Mouse (Mus musculus) CH12.LX (cell line): ENCODE results near the gene Engase. TPM values are rescaled to one million over a fixed set of nuclear protein-coding genes. Genes with fewer than 3 reads are reported as not detected.

Experiments used
- DNase-seq: peaks from one replicate; pipeline ENCODE4 v3.0.0-alpha.2; 2013; ENCODE audit errors: extremely low read depth
- H3K27ac ChIP-seq: 2 replicates; pipeline ENCODE4 v1.5.1; 2012; ENCODE audit warnings: low read depth, mild to moderate bottlenecking, control low read depth, moderate library complexity; ENCODE audit not compliant: insufficient read depth
- H3K27me3 ChIP-seq: replicated peaks from 2 replicates; pipeline ENCODE3; 2012; ENCODE audit warnings: inconsistent platforms
- H3K36me3 ChIP-seq, 2 experiments: replicated peaks in 1 of 2; 2 replicates each; pipeline versions ENCODE3 to v1.6.1; 2012; ENCODE audit warnings: inconsistent platforms in 1 of 2, low read length in 1 of 2, mild to moderate bottlenecking in 1 of 2, mixed read lengths in 1 of 2, moderate library complexity in 1 of 2; ENCODE audit not compliant: control insufficient read depth in 1 of 2, insufficient read depth in 1 of 2
- H3K4me1 ChIP-seq, 2 experiments: 2 replicates each; pipeline ENCODE4 v1.6.1; 2012; ENCODE audit warnings: inconsistent platforms in 1 of 2, moderate library complexity in 1 of 2; ENCODE audit not compliant: insufficient read depth in 2 of 2, control insufficient read depth in 1 of 2
- H3K4me2 ChIP-seq: 2 replicates; pipeline ENCODE4 v1.6.1; 2012; ENCODE audit warnings: low read depth, mild to moderate bottlenecking, control low read depth; ENCODE audit not compliant: poor library complexity, insufficient read depth, severe bottlenecking
- H3K4me3 ChIP-seq, 3 experiments: fragments of 150-350 bp in 1 of 3; sonication (generic) in 1 of 3; replicated peaks in 1 of 3; 2 replicates each; pipeline versions ENCODE3 to v1.5.1; 2011 to 2012; ENCODE audit warnings: low read depth in 2 of 3, low read length in 2 of 3, mild to moderate bottlenecking in 2 of 3, moderate library complexity in 2 of 3, control low read depth in 1 of 3, improper control_type of control experiment in 1 of 3, inconsistent platforms in 1 of 3, mixed read lengths in 1 of 3; ENCODE audit not compliant: poor library complexity in 1 of 3
- H3K79me2 ChIP-seq: replicated peaks from 2 replicates; pipeline ENCODE4 v1.6.1; 2012; ENCODE audit warnings: mild to moderate bottlenecking, moderate library complexity; ENCODE audit not compliant: control insufficient read depth, poor library complexity, insufficient read depth, severe bottlenecking; ENCODE audit errors: extremely low read depth
- H3K9ac ChIP-seq: 2 replicates; pipeline ENCODE4 v1.6.1; 2012; ENCODE audit warnings: low read depth, mild to moderate bottlenecking, control low read depth, moderate library complexity; ENCODE audit not compliant: insufficient read depth
- H3K9me3 ChIP-seq: replicated peaks from 2 replicates; pipeline ENCODE3; 2012; ENCODE audit warnings: low read length, inconsistent platforms, mixed read lengths
- CHD1 ChIP-seq: IDR thresholded peaks from 2 replicates; pipeline ENCODE4 v1.6.1; 2012; ENCODE audit warnings: low read depth, low read length, improper control_type of control experiment, inconsistent platforms
- CTCF ChIP-seq, 2 experiments: IDR thresholded peaks in 1 of 2; conservative IDR thresholded peaks in 1 of 2; 2 replicates each; pipeline ENCODE4 v1.5.1; 2011 to 2012; ENCODE audit warnings: low read depth in 2 of 2, low read length in 2 of 2, improper control_type of control experiment in 1 of 2, inconsistent platforms in 1 of 2, mild to moderate bottlenecking in 1 of 2, moderate library complexity in 1 of 2
- E2F4 ChIP-seq: IDR thresholded peaks from 2 replicates; pipeline ENCODE4 v1.6.1; 2011; ENCODE audit warnings: low read depth, low read length, improper control_type of control experiment; ENCODE audit not compliant: insufficient replicate concordance
- ELF1 ChIP-seq: IDR thresholded peaks from 2 replicates; pipeline ENCODE4 v1.6.1; 2014; ENCODE audit warnings: low read depth, mild to moderate bottlenecking, inconsistent platforms, low read length, improper control_type of control experiment
- EP300 ChIP-seq: IDR thresholded peaks from 2 replicates; pipeline ENCODE4 v1.6.1; 2011; ENCODE audit warnings: low read length, improper control_type of control experiment
- ETS1 ChIP-seq: conservative IDR thresholded peaks from 2 replicates; pipeline ENCODE4 v1.6.1; 2012; ENCODE audit warnings: low read depth, mild to moderate bottlenecking, inconsistent platforms, low read length, improper control_type of control experiment, moderate library complexity
- GABPA ChIP-seq: IDR thresholded peaks from 2 replicates; pipeline ENCODE4 v1.6.1; 2012; ENCODE audit warnings: low read depth, low read length, improper control_type of control experiment, inconsistent platforms; ENCODE audit not compliant: insufficient replicate concordance
- HCFC1 ChIP-seq: IDR thresholded peaks from 2 replicates; pipeline ENCODE4 v1.6.1; 2012; ENCODE audit warnings: low read depth, mild to moderate bottlenecking, inconsistent platforms, low read length, improper control_type of control experiment
- IRF4 ChIP-seq: IDR thresholded peaks from 2 replicates; pipeline ENCODE4 v1.6.1; 2014; ENCODE audit warnings: low read depth, mild to moderate bottlenecking, inconsistent platforms, low read length, improper control_type of control experiment
- JUN ChIP-seq: IDR thresholded peaks from 2 replicates; pipeline ENCODE4 v1.6.1; 2011; ENCODE audit warnings: low read depth, mild to moderate bottlenecking, low read length, improper control_type of control experiment, moderate library complexity; ENCODE audit not compliant: insufficient read depth
- JUND ChIP-seq: conservative IDR thresholded peaks from 2 replicates; pipeline ENCODE4 v1.6.1; 2011; ENCODE audit warnings: low read depth, low read length, improper control_type of control experiment
- KAT2A ChIP-seq: IDR thresholded peaks from 2 replicates; pipeline ENCODE4 v1.6.1; 2012; ENCODE audit warnings: low read length, improper control_type of control experiment, inconsistent platforms; ENCODE audit not compliant: insufficient replicate concordance
- MAX ChIP-seq: IDR thresholded peaks from 2 replicates; pipeline ENCODE4 v1.6.1; 2011; ENCODE audit warnings: low read length, improper control_type of control experiment
- MAZ ChIP-seq: IDR thresholded peaks from 2 replicates; pipeline ENCODE4 v1.6.1; 2012; ENCODE audit warnings: low read depth, mild to moderate bottlenecking, inconsistent platforms, low read length, improper control_type of control experiment, moderate library complexity
- MEF2A ChIP-seq: IDR thresholded peaks from 2 replicates; pipeline ENCODE4 v1.6.1; 2014; ENCODE audit warnings: low read depth, mild to moderate bottlenecking, inconsistent platforms, low read length, improper control_type of control experiment, borderline replicate concordance
- MXI1 ChIP-seq: IDR thresholded peaks from 2 replicates; pipeline ENCODE4 v1.6.1; 2011; ENCODE audit warnings: mild to moderate bottlenecking, low read depth, low read length, improper control_type of control experiment
- NELFE ChIP-seq: IDR thresholded peaks from 2 replicates; pipeline ENCODE4 v1.6.1; 2011; ENCODE audit warnings: low read depth, low read length, improper control_type of control experiment
- NRF1 ChIP-seq: IDR thresholded peaks from 2 replicates; pipeline ENCODE4 v1.6.1; 2014; ENCODE audit warnings: low read depth, mild to moderate bottlenecking, inconsistent platforms, low read length, improper control_type of control experiment, moderate library complexity
- PAX5 ChIP-seq: IDR thresholded peaks from 2 replicates; pipeline ENCODE4 v1.6.1; 2012; ENCODE audit warnings: low read length, inconsistent platforms, mixed read lengths
- POLR2A ChIP-seq: IDR thresholded peaks from 2 replicates; pipeline ENCODE4 v1.6.1; 2011; ENCODE audit warnings: low read depth, mild to moderate bottlenecking, improper control_type of control experiment, low read length
- RAD21 ChIP-seq: IDR thresholded peaks from 2 replicates; pipeline ENCODE4 v1.6.1; 2011; ENCODE audit warnings: low read depth, mild to moderate bottlenecking, low read length, improper control_type of control experiment, moderate library complexity
- RCOR1 ChIP-seq: conservative IDR thresholded peaks from 2 replicates; pipeline ENCODE4 v1.6.1; 2012; ENCODE audit warnings: low read depth, mild to moderate bottlenecking, inconsistent platforms, low read length, improper control_type of control experiment
- SIN3A ChIP-seq: IDR thresholded peaks from 2 replicates; pipeline ENCODE4 v1.6.1; 2012; ENCODE audit warnings: low read length, improper control_type of control experiment, inconsistent platforms
- SMC3 ChIP-seq: IDR thresholded peaks from 2 replicates; pipeline ENCODE4 v1.6.1; 2011; ENCODE audit warnings: low read depth, low read length, improper control_type of control experiment
- UBTF ChIP-seq: IDR thresholded peaks from 2 replicates; pipeline ENCODE4 v1.6.1; 2012; ENCODE audit warnings: low read depth, mild to moderate bottlenecking, inconsistent platforms, low read length, improper control_type of control experiment, moderate library complexity
- USF2 ChIP-seq: conservative IDR thresholded peaks from 2 replicates; pipeline ENCODE4 v1.6.1; 2011; ENCODE audit warnings: low read depth, low read length, improper control_type of control experiment
- ZKSCAN1 ChIP-seq: IDR thresholded peaks from 2 replicates; pipeline ENCODE4 v1.6.1; 2012; ENCODE audit warnings: low read depth, inconsistent platforms, low read length, improper control_type of control experiment, borderline replicate concordance
- ZMIZ1 ChIP-seq: IDR thresholded peaks from 2 replicates; pipeline ENCODE4 v1.6.1; 2012; ENCODE audit warnings: low read depth, mild to moderate bottlenecking, inconsistent platforms, low read length, improper control_type of control experiment
- ZNF384 ChIP-seq: IDR thresholded peaks from 2 replicates; pipeline ENCODE4 v1.6.1; 2012; ENCODE audit warnings: low read depth, low read length, improper control_type of control experiment, inconsistent platforms
- dilution Hi-C: fragments of 300-500 bp; cut with MboI; formaldehyde crosslinking; loops from 2 replicates; pipeline ENCODE4 v1.14.3; 2020; ENCODE audit warnings: low sequenced_read_pairs; ENCODE audit not compliant: extremely low pct_unique_long_range_greater_than_20kb, extremely low pct_ligation_motif_present
- in situ Hi-C: fragments of 300-500 bp; cut with MboI; formaldehyde crosslinking; loops from 3 replicates; pipeline ENCODE4 v1.14.3; 2019; ENCODE audit warnings: low sequenced_read_pairs, low pct_ligation_motif_present, low pct_unique_long_range_greater_than_20kb, mixed read lengths
- polyA plus RNA-seq: library from polyadenylated mRNA; unstranded; fragments of >175 nt; gene quantifications from 2 replicates; pipeline ENCODE4 v1.2.1, GENCODE M21; 2012; ENCODE audit warnings: low read depth; ENCODE audit not compliant: insufficient read length
- total RNA-seq, 2 experiments: library from RNA; depleted of rRNA; stranded (reverse); fragments of 300-350 nt in 1 of 2; fragments of >200 nt in 1 of 2; gene quantifications; 2 replicates each; pipeline ENCODE4 v1.2.3; 2012 to 2014

Gene Engase
- total and polyA plus RNA-seq, 3 experiments: 7.0 to 12.1 (median 9.7) TPM

- in situ Hi-C loops: no loop called here
These were observed 1.0 kb upstream of the Engase start for GRCm38 (mm10) chr11:118475496-118476083.

GRCm38 (mm10) chr11:118479776-118480175 is 3.1 kb downstream of the Engase start:
- no peak overlapping the region for H3K4me3 ChIP-seq
- dilution Hi-C loops: no loop called here
- peaks cover 14% of the 10 kb centered on the region for H3K27me3 ChIP-seq
- H3K27ac ChIP-seq: no peak overlapping the region
- peaks cover 37 to 53% of the 10 kb centered on the region in 2 experiments for H3K36me3 ChIP-seq
- DNase-seq: no peak
- TF ChIP-seq RCOR1 (no peak), USF2 (no peak), MEF2A (no peak), CHD1 (no peak), RAD21 (no peak), JUND (no peak), HCFC1 (no peak), ZKSCAN1 (no peak), SIN3A (no peak), MXI1 (no peak), MAX (no peak), POLR2A (no peak), E2F4 (no peak), NELFE (no peak)
- H3K9ac ChIP-seq: no peak overlapping the region
- H3K4me1 ChIP-seq: peaks cover 0 to 16% of the 10 kb centered on the region in 2 experiments; a peak in 2 of 4 replicates
- in situ Hi-C loops: loop anchor here (5.0 kb wide), 1 partner anchor 32 kb away; no protein-coding TSS in a partner anchor
- H3K9me3 ChIP-seq: no peaks in the 10 kb centered on the region
- no peaks in the 10 kb centered on the region for H3K79me2 ChIP-seq
- H3K4me2 ChIP-seq: no peak overlapping the region

More at GRCm38 (mm10) chr11:118475496-118476083, 1.0 kb upstream of the Engase start:
- Histone ChIP-seq H3K27me3 (peaks cover 46% of the 10 kb centered on the region), H3K4me2 (no peak overlapping the region), H3K79me2 (no peaks in the 10 kb centered on the region), H3K4me3 (no peak overlapping the region), H3K4me1 (peaks cover 0 to 11% of the 10 kb centered on the region in 2 experiments; a peak in 2 of 4 replicates), H3K27ac (no peak overlapping the region), H3K36me3 (peaks cover 0 to 14% of the 10 kb centered on the region in 2 experiments), H3K9ac (no peak overlapping the region), H3K9me3 (no peaks in the 10 kb centered on the region)
- dilution Hi-C loops: no loop called here
- TF ChIP-seq SIN3A: no peak
- TF ChIP-seq KAT2A: no peak
- no peak for TF ChIP-seq USF2
- no peak for TF ChIP-seq ETS1
- no peak for TF ChIP-seq CTCF (conservative IDR thresholded peaks at IDR 0.05 in 1 of 2, IDR thresholded peaks at IDR 0.05 in 1 of 2; ENCODE audit: low read depth in 2 of 2, low read length in 2 of 2)
- no peak for TF ChIP-seq EP300
- TF ChIP-seq PAX5: no peak
- no peak for TF ChIP-seq ZNF384
- no peak for TF ChIP-seq MAZ
- no peak for TF ChIP-seq GABPA
- no peak for TF ChIP-seq ZMIZ1
- TF ChIP-seq UBTF: no peak
- TF ChIP-seq SMC3: no peak
- no peak for TF ChIP-seq IRF4
- no peak for TF ChIP-seq CHD1
- TF ChIP-seq ELF1: no peak
- no peak for TF ChIP-seq JUND
- TF ChIP-seq JUN: no peak
- TF ChIP-seq NRF1: no peak
- no peak for TF ChIP-seq RAD21
- no peak for DNase-seq
